Mouse (Mus musculus) CH12.LX (cell line): ENCODE results near the gene Mrps7. TPM values are rescaled to one million over a fixed set of nuclear protein-coding genes. Genes with fewer than 3 reads are reported as not detected.

Experiments used
- DNase-seq: peaks from one replicate; pipeline ENCODE4 v3.0.0-alpha.2; 2013; ENCODE audit errors: extremely low read depth
- H3K27ac ChIP-seq: 2 replicates; pipeline ENCODE4 v1.5.1; 2012; ENCODE audit warnings: low read depth, mild to moderate bottlenecking, control low read depth, moderate library complexity; ENCODE audit not compliant: insufficient read depth
- H3K27me3 ChIP-seq: replicated peaks from 2 replicates; pipeline ENCODE3; 2012; ENCODE audit warnings: inconsistent platforms
- H3K36me3 ChIP-seq, 2 experiments: replicated peaks in 1 of 2; 2 replicates each; pipeline versions ENCODE3 to v1.6.1; 2012; ENCODE audit warnings: inconsistent platforms in 1 of 2, low read length in 1 of 2, mild to moderate bottlenecking in 1 of 2, mixed read lengths in 1 of 2, moderate library complexity in 1 of 2; ENCODE audit not compliant: control insufficient read depth in 1 of 2, insufficient read depth in 1 of 2
- H3K4me1 ChIP-seq, 2 experiments: 2 replicates each; pipeline ENCODE4 v1.6.1; 2012; ENCODE audit warnings: inconsistent platforms in 1 of 2, moderate library complexity in 1 of 2; ENCODE audit not compliant: insufficient read depth in 2 of 2, control insufficient read depth in 1 of 2
- H3K4me2 ChIP-seq: 2 replicates; pipeline ENCODE4 v1.6.1; 2012; ENCODE audit warnings: low read depth, mild to moderate bottlenecking, control low read depth; ENCODE audit not compliant: poor library complexity, insufficient read depth, severe bottlenecking
- H3K4me3 ChIP-seq, 3 experiments: fragments of 150-350 bp in 1 of 3; sonication (generic) in 1 of 3; replicated peaks in 1 of 3; 2 replicates each; pipeline versions ENCODE3 to v1.5.1; 2011 to 2012; ENCODE audit warnings: low read depth in 2 of 3, low read length in 2 of 3, mild to moderate bottlenecking in 2 of 3, moderate library complexity in 2 of 3, control low read depth in 1 of 3, improper control_type of control experiment in 1 of 3, inconsistent platforms in 1 of 3, mixed read lengths in 1 of 3; ENCODE audit not compliant: poor library complexity in 1 of 3
- H3K79me2 ChIP-seq: replicated peaks from 2 replicates; pipeline ENCODE4 v1.6.1; 2012; ENCODE audit warnings: mild to moderate bottlenecking, moderate library complexity; ENCODE audit not compliant: control insufficient read depth, poor library complexity, insufficient read depth, severe bottlenecking; ENCODE audit errors: extremely low read depth
- H3K9ac ChIP-seq: 2 replicates; pipeline ENCODE4 v1.6.1; 2012; ENCODE audit warnings: low read depth, mild to moderate bottlenecking, control low read depth, moderate library complexity; ENCODE audit not compliant: insufficient read depth
- H3K9me3 ChIP-seq: replicated peaks from 2 replicates; pipeline ENCODE3; 2012; ENCODE audit warnings: low read length, inconsistent platforms, mixed read lengths
- BHLHE40 ChIP-seq: IDR thresholded peaks from 2 replicates; pipeline ENCODE4 v1.6.1; 2011; ENCODE audit warnings: mild to moderate bottlenecking, low read depth, low read length, improper control_type of control experiment
- CHD2 ChIP-seq: IDR thresholded peaks from 2 replicates; pipeline ENCODE4 v1.6.1; 2011; ENCODE audit warnings: low read length, improper control_type of control experiment
- CTCF ChIP-seq, 2 experiments: IDR thresholded peaks in 1 of 2; conservative IDR thresholded peaks in 1 of 2; 2 replicates each; pipeline ENCODE4 v1.5.1; 2011 to 2012; ENCODE audit warnings: low read depth in 2 of 2, low read length in 2 of 2, improper control_type of control experiment in 1 of 2, inconsistent platforms in 1 of 2, mild to moderate bottlenecking in 1 of 2, moderate library complexity in 1 of 2
- E2F4 ChIP-seq: IDR thresholded peaks from 2 replicates; pipeline ENCODE4 v1.6.1; 2011; ENCODE audit warnings: low read depth, low read length, improper control_type of control experiment; ENCODE audit not compliant: insufficient replicate concordance
- ELF1 ChIP-seq: IDR thresholded peaks from 2 replicates; pipeline ENCODE4 v1.6.1; 2014; ENCODE audit warnings: low read depth, mild to moderate bottlenecking, inconsistent platforms, low read length, improper control_type of control experiment
- EP300 ChIP-seq: IDR thresholded peaks from 2 replicates; pipeline ENCODE4 v1.6.1; 2011; ENCODE audit warnings: low read length, improper control_type of control experiment
- ETS1 ChIP-seq: conservative IDR thresholded peaks from 2 replicates; pipeline ENCODE4 v1.6.1; 2012; ENCODE audit warnings: low read depth, mild to moderate bottlenecking, inconsistent platforms, low read length, improper control_type of control experiment, moderate library complexity
- GABPA ChIP-seq: IDR thresholded peaks from 2 replicates; pipeline ENCODE4 v1.6.1; 2012; ENCODE audit warnings: low read depth, low read length, improper control_type of control experiment, inconsistent platforms; ENCODE audit not compliant: insufficient replicate concordance
- HCFC1 ChIP-seq: IDR thresholded peaks from 2 replicates; pipeline ENCODE4 v1.6.1; 2012; ENCODE audit warnings: low read depth, mild to moderate bottlenecking, inconsistent platforms, low read length, improper control_type of control experiment
- IRF4 ChIP-seq: IDR thresholded peaks from 2 replicates; pipeline ENCODE4 v1.6.1; 2014; ENCODE audit warnings: low read depth, mild to moderate bottlenecking, inconsistent platforms, low read length, improper control_type of control experiment
- JUN ChIP-seq: IDR thresholded peaks from 2 replicates; pipeline ENCODE4 v1.6.1; 2011; ENCODE audit warnings: low read depth, mild to moderate bottlenecking, low read length, improper control_type of control experiment, moderate library complexity; ENCODE audit not compliant: insufficient read depth
- KAT2A ChIP-seq: IDR thresholded peaks from 2 replicates; pipeline ENCODE4 v1.6.1; 2012; ENCODE audit warnings: low read length, improper control_type of control experiment, inconsistent platforms; ENCODE audit not compliant: insufficient replicate concordance
- MAFK ChIP-seq: IDR thresholded peaks from 2 replicates; pipeline ENCODE4 v1.6.1; 2011; ENCODE audit warnings: low read length, improper control_type of control experiment; ENCODE audit not compliant: insufficient replicate concordance
- MAZ ChIP-seq: IDR thresholded peaks from 2 replicates; pipeline ENCODE4 v1.6.1; 2012; ENCODE audit warnings: low read depth, mild to moderate bottlenecking, inconsistent platforms, low read length, improper control_type of control experiment, moderate library complexity
- MYC ChIP-seq: IDR thresholded peaks from 2 replicates; pipeline ENCODE4 v1.6.1; 2011; ENCODE audit warnings: low read depth, mild to moderate bottlenecking, improper control_type of control experiment, low read length
- NELFE ChIP-seq: IDR thresholded peaks from 2 replicates; pipeline ENCODE4 v1.6.1; 2011; ENCODE audit warnings: low read depth, low read length, improper control_type of control experiment
- POLR2A ChIP-seq: IDR thresholded peaks from 2 replicates; pipeline ENCODE4 v1.6.1; 2011; ENCODE audit warnings: low read depth, mild to moderate bottlenecking, improper control_type of control experiment, low read length
- POLR2AphosphoS2 ChIP-seq: IDR thresholded peaks from 2 replicates; pipeline ENCODE4 v1.6.1; 2011; ENCODE audit warnings: low read depth, low read length, improper control_type of control experiment
- RAD21 ChIP-seq: IDR thresholded peaks from 2 replicates; pipeline ENCODE4 v1.6.1; 2011; ENCODE audit warnings: low read depth, mild to moderate bottlenecking, low read length, improper control_type of control experiment, moderate library complexity
- RCOR1 ChIP-seq: conservative IDR thresholded peaks from 2 replicates; pipeline ENCODE4 v1.6.1; 2012; ENCODE audit warnings: low read depth, mild to moderate bottlenecking, inconsistent platforms, low read length, improper control_type of control experiment
- SIN3A ChIP-seq: IDR thresholded peaks from 2 replicates; pipeline ENCODE4 v1.6.1; 2012; ENCODE audit warnings: low read length, improper control_type of control experiment, inconsistent platforms
- SMC3 ChIP-seq: IDR thresholded peaks from 2 replicates; pipeline ENCODE4 v1.6.1; 2011; ENCODE audit warnings: low read depth, low read length, improper control_type of control experiment
- USF1 ChIP-seq: IDR thresholded peaks from 2 replicates; pipeline ENCODE4 v1.6.1; 2014; ENCODE audit warnings: low read depth, mild to moderate bottlenecking, inconsistent platforms, low read length, improper control_type of control experiment
- ZC3H11A ChIP-seq: IDR thresholded peaks from 2 replicates; pipeline ENCODE4 v1.6.1; 2012; ENCODE audit warnings: low read depth, mild to moderate bottlenecking, inconsistent platforms, low read length, improper control_type of control experiment
- ZMIZ1 ChIP-seq: IDR thresholded peaks from 2 replicates; pipeline ENCODE4 v1.6.1; 2012; ENCODE audit warnings: low read depth, mild to moderate bottlenecking, inconsistent platforms, low read length, improper control_type of control experiment
- dilution Hi-C: fragments of 300-500 bp; cut with MboI; formaldehyde crosslinking; loops from 2 replicates; pipeline ENCODE4 v1.14.3; 2020; ENCODE audit warnings: low sequenced_read_pairs; ENCODE audit not compliant: extremely low pct_unique_long_range_greater_than_20kb, extremely low pct_ligation_motif_present
- in situ Hi-C: fragments of 300-500 bp; cut with MboI; formaldehyde crosslinking; loops from 3 replicates; pipeline ENCODE4 v1.14.3; 2019; ENCODE audit warnings: low sequenced_read_pairs, low pct_ligation_motif_present, low pct_unique_long_range_greater_than_20kb, mixed read lengths
- polyA plus RNA-seq: library from polyadenylated mRNA; unstranded; fragments of >175 nt; gene quantifications from 2 replicates; pipeline ENCODE4 v1.2.1, GENCODE M21; 2012; ENCODE audit warnings: low read depth; ENCODE audit not compliant: insufficient read length
- total RNA-seq, 2 experiments: library from RNA; depleted of rRNA; stranded (reverse); fragments of 300-350 nt in 1 of 2; fragments of >200 nt in 1 of 2; gene quantifications; 2 replicates each; pipeline ENCODE4 v1.2.3; 2012 to 2014

Gene Mrps7
- total and polyA plus RNA-seq, 3 experiments: 154 to 172 (median 157) TPM

- Histone ChIP-seq H3K4me2 (no peak overlapping the region), H3K79me2 (peaks cover 70% of the 10 kb centered on the region), H3K36me3 (peaks cover 94 to 98% of the 10 kb centered on the region in 2 experiments), H3K4me3 (no peak overlapping the region), H3K4me1 (peaks cover 28 to 95% of the 10 kb centered on the region in 2 experiments), H3K27ac (no peak overlapping the region), H3K9ac (no peak overlapping the region), H3K9me3 (no peaks in the 10 kb centered on the region), H3K27me3 (no peaks in the 10 kb centered on the region)
- TF ChIP-seq ZMIZ1 (peak; percentile 19; the same call in 1 of the 2 replicates), USF1 (no peak), POLR2AphosphoS2 (peak; percentile 56; the same call in 1 of the 2 replicates)
- dilution Hi-C loops: no loop called here
- no peak for DNase-seq
- in situ Hi-C loops: loop anchor here (25.0 kb wide), 1 partner anchor 392 kb away; the partner anchor contains the start of gene Galk1
These were observed 16.2 kb downstream of the Mrps7 start for GRCm38 (mm10) chr11:115619949-115620348.

GRCm38 (mm10) chr11:115623487-115624070 is 19.9 kb downstream of the Mrps7 start:
- Histone ChIP-seq H3K4me3 (no peak overlapping the region), H3K9ac (no peak overlapping the region; the same call in 1 of the 2 replicates), H3K9me3 (no peaks in the 10 kb centered on the region), H3K4me1 (peaks cover 20 to 62% of the 10 kb centered on the region in 2 experiments), H3K27me3 (no peaks in the 10 kb centered on the region), H3K4me2 (peak overlapping the region; percentile 87; the same call in 1 of the 2 replicates), H3K79me2 (peaks cover 91% of the 10 kb centered on the region)
- dilution Hi-C loops: no loop called here
- DNase-seq: no peak
- in situ Hi-C loops: loop anchor here (25.0 kb wide), 1 partner anchor 389 kb away; the partner anchor contains the start of gene Galk1
- TF ChIP-seq CHD2 (no peak), JUN (no peak), GABPA (no peak), RCOR1 (no peak), MAFK (no peak), ETS1 (no peak), KAT2A (no peak), ZC3H11A (no peak), MYC (no peak), MAZ (no peak), USF1 (no peak), E2F4 (no peak), RAD21 (peak; percentile 11), BHLHE40 (no peak), IRF4 (no peak), CTCF (conservative IDR thresholded peaks at IDR 0.05 in 1 of 2, IDR thresholded peaks at IDR 0.05 in 1 of 2; ENCODE audit: low read depth in 2 of 2, low read length in 2 of 2) (peak; percentile 43 to 58), SMC3 (peak; percentile 16; the same call in 1 of the 2 replicates), ELF1 (no peak), SIN3A (no peak), EP300 (no peak), POLR2A (peak; percentile 26; the same call in 1 of the 2 replicates), NELFE (0 out of 2 replicates have a peak, but pooled peaks have one; percentile 27), HCFC1 (no peak)
- TF ChIP-seq, all 38 proteins: peak for 5
- Histone ChIP-seq H3K27ac (peak overlapping the region; percentile 2; the same call in 1 of the 2 replicates), H3K36me3 (peaks cover 65 to 75% of the 10 kb centered on the region in 2 experiments)
